Mouse (Mus musculus) midbrain, embryonic 15.5 days (tissue): ENCODE results near the gene Ccnl1. TPM values are rescaled to one million over a fixed set of nuclear protein-coding genes. Genes with fewer than 3 reads are reported as not detected.

Experiments used
- ATAC-seq: fragments of 200-750 bp; cut with Nextera tagmentation; replicated peaks from 2 replicates; pipeline ENCODE4 v1.8.0; 2017; ENCODE audit warnings: moderate TSS enrichment
- H3K27ac ChIP-seq: fragments of 300-500 bp; sonication (generic); 2 replicates; pipeline ENCODE4 v1.5.1; 2015; ENCODE audit warnings: mild to moderate bottlenecking, inconsistent platforms
- H3K27me3 ChIP-seq: fragments of 300-500 bp; sonication (generic); replicated peaks from 2 replicates; pipeline ENCODE4 v1.6.1; 2015; ENCODE audit warnings: inconsistent platforms
- H3K36me3 ChIP-seq: fragments of 300-500 bp; sonication (generic); replicated peaks from 2 replicates; pipeline ENCODE4 v1.6.1; 2015; ENCODE audit warnings: inconsistent platforms
- H3K4me1 ChIP-seq: fragments of 300-500 bp; sonication (generic); 2 replicates; pipeline ENCODE4 v1.6.1; 2015; ENCODE audit warnings: inconsistent platforms
- H3K4me2 ChIP-seq: fragments of 300-500 bp; sonication (generic); 2 replicates; pipeline ENCODE4 v1.6.1; 2015; ENCODE audit warnings: inconsistent platforms, mild to moderate bottlenecking, moderate library complexity
- H3K4me3 ChIP-seq: fragments of 300-500 bp; sonication (generic); 2 replicates; pipeline ENCODE4 v1.5.1; 2015; ENCODE audit warnings: mild to moderate bottlenecking, inconsistent platforms
- H3K9ac ChIP-seq: fragments of 300-500 bp; sonication (generic); 2 replicates; pipeline ENCODE4 v1.6.1; 2015; ENCODE audit warnings: mild to moderate bottlenecking, inconsistent platforms
- H3K9me3 ChIP-seq: fragments of 300-500 bp; sonication (generic); 2 replicates; pipeline ENCODE4 v1.6.1; 2016; ENCODE audit warnings: inconsistent platforms
- WGBS: fragments of 180-500 bp; shearing (Covaris S2); methylation state at CpG from one replicate; pipeline ENCODE4 v1.1.7; 2015; ENCODE audit warnings: mixed read lengths; 5-methylcytosine and 5-hydroxymethylcytosine counted together
- polyA plus RNA-seq: library from polyadenylated mRNA; unstranded; fragments of >200 nt; fragmentation: Nextera tagmentation; extraction: Ambion mirVana; gene quantifications from 2 replicates; pipeline ENCODE4 v1.2.1, GENCODE M21; 2015

The Ccnl1 gene
- polyA plus RNA-seq, 1 experiment from 2014 or later = 68.6 TPM

DNA sequence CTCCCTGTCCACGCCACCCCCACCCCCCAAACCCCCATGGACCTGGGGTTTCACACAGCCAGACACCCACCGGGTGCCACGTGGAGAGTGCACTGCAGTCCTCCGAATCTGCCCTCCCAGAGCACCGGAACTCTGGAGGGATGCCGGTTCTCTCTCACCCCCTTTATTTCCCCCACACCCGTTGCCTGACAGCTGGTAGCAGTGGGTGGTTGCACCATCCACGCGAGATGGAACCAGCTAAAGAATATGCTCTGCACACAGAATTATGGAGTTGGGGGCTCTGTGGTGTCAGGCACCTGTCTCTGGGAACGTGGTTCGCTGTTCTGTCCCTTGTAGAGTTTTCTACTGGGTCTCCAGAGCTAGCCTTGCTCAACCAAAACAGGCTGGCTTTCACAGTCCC, 45.8 kb downstream of the Ccnl1 start:
- Histone ChIP-seq H3K9me3 (no peaks in the 10 kb centered on the region), H3K4me2 (no peak overlapping the region), H3K4me3 (no peak overlapping the region), H3K36me3 (no peaks in the 10 kb centered on the region), H3K27me3 (no peaks in the 10 kb centered on the region), H3K9ac (no peak overlapping the region), H3K27ac (no peak overlapping the region), H3K4me1 (no peaks in the 10 kb centered on the region)
- 82% methylated on average over 11 of the region's 11 CpGs for WGBS
- no peak for ATAC-seq

DNA sequence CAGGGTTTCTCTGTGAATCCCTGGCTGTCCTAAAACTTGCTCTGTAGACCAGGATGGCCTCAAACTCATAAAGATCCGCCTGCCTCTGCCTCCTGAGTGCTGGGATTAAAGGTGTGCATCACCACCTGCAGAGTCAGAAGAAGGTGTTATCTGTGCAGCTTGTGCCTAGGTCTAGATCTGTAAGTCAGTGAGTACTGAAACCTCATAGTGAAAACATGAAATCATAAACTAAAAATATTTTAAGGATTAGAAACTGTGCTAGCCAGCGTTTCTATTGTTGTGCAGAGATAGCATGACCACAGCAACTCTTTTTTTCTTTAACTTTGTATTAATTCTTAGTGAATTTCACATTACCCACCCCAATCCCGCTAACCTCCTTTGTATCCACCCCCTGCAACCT, 46.8 kb downstream of the Ccnl1 start:
- Histone ChIP-seq H3K9me3 (no peaks in the 10 kb centered on the region), H3K36me3 (no peaks in the 10 kb centered on the region), H3K9ac (no peak overlapping the region), H3K4me1 (no peaks in the 10 kb centered on the region), H3K27me3 (no peaks in the 10 kb centered on the region), H3K27ac (no peak overlapping the region), H3K4me2 (no peak overlapping the region), H3K4me3 (no peak overlapping the region)
- 95% methylated on average over 3 of the region's 3 CpGs for WGBS
- no peak for ATAC-seq

DNA sequence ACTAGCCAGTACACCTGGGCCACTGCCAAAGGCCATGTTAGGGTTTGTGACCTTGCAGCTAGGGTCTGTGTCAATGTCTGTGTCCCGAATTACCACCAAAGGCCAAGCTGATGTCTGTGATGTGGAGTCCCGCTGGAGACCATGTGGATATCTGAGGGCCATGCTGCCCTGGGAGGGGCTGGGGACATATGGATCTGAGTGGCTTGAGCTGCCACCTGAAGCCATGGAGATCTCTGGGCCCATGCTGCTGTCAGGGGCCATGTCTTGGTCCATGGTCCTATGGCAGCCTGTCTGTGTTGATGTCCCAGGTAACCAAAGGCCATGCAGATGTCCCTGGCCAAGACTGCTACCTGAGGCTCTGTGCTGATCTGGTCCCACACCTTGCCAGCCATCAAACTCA, 48.6 kb downstream of the Ccnl1 start:
- H3K4me3 ChIP-seq = no peak overlapping the region
- WGBS = 92% methylated on average over 2 of the region's 2 CpGs
- no peak overlapping the region for H3K4me2 ChIP-seq
- no peak overlapping the region for H3K27ac ChIP-seq
- H3K9me3 ChIP-seq = no peaks in the 10 kb centered on the region
- H3K9ac ChIP-seq = no peak overlapping the region
- ATAC-seq = no peak
- no peaks in the 10 kb centered on the region for H3K36me3 ChIP-seq
- H3K27me3 ChIP-seq = no peaks in the 10 kb centered on the region
- no peaks in the 10 kb centered on the region for H3K4me1 ChIP-seq

DNA sequence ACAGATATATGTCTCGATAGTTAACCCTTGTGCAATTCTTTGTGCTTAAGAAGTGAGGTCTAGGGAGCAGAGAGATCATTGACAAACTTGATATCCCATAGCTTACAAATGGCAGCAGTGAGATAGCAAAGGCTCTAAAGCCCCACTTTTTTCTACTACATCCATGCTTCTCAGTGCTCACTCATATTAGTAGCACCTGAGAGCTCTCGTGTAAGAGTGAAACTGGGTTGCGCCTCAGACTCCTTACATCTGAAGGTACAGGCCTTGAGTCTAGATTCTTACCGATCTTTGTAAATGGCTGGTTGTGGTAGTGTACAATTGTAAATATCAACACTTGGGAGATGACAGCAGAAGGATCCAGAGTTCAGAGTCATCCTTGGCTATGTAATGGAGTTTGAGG, 50.5 kb downstream of the Ccnl1 start:
- Histone ChIP-seq H3K27me3 (no peaks in the 10 kb centered on the region), H3K9ac (no peak overlapping the region), H3K4me3 (no peak overlapping the region), H3K4me1 (no peaks in the 10 kb centered on the region), H3K36me3 (no peaks in the 10 kb centered on the region), H3K9me3 (no peaks in the 10 kb centered on the region), H3K27ac (no peak overlapping the region), H3K4me2 (no peak overlapping the region)
- 95% methylated on average over 4 of the region's 4 CpGs for WGBS
- ATAC-seq = no peak

DNA sequence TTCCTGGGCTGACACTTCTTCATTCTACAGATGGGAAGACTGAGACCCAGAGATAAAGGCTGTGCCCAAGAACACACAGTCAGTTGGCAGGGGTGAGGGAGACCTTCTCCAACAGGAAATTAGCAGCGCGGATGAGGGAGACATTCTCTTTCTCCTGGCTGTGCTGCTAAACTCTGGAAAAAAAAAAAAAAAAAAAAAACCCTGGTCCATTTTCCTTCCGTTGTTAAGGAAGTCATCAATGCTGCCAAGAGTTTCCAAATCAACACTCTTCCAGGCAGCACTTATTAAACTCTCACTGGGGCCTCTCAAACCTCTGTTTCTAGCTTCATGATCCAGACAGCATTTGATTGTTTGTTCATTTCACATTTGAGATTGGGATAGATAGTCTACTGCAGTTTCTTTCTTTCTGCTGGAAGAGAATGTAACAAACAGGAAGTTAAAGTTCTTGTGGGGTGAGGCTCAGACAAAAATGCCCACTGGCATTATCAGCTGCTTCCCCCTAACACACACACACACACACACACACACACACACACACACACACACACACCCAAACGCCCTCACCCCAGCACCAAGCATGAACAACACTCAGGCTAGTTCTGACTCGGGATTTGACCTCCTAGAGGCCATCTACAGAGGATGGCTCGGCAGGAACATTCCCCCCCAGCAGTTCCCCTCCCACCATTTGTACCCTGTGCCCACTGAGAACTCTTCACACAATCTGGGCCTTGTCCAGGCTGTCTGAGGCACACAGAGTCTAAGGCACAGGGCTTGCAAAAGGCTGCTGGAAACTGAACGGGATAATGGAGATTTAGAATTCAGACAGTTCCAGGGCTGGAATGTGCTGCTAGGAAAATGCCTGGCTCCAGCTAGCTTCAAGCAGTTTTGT, 52.5 kb downstream of the Ccnl1 start:
- Histone ChIP-seq H3K4me3 (no peak overlapping the region), H3K4me1 (no peaks in the 10 kb centered on the region), H3K4me2 (no peak overlapping the region), H3K9ac (no peak overlapping the region), H3K9me3 (no peaks in the 10 kb centered on the region), H3K36me3 (no peaks in the 10 kb centered on the region), H3K27ac (no peak overlapping the region), H3K27me3 (no peaks in the 10 kb centered on the region)
- ATAC-seq = peak; percentile 65; the same call in 1 of the 2 replicates
- 41% methylated on average over 7 of the region's 7 CpGs for WGBS

DNA sequence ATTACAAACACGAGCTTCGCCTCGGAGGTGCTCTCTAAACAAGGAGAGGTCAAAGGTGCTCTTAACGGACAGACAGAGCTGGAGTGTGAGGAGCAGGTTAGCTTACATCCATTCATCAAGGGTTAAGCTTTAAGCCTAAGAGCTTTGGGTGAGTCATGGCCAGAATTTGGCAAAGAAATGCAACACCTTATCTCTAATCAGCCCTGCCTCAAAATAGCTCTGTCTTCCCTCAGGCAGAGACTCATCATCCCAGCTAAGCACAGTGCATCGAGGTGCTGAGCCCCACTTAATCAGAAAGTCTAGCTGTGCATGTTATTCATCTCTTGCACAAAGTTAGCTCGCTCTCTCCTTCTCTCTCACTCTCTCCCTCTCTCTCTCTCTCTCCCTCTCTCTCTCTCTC, 53.3 kb downstream of the Ccnl1 start:
- no peaks in the 10 kb centered on the region for H3K4me1 ChIP-seq
- no peaks in the 10 kb centered on the region for H3K36me3 ChIP-seq
- ATAC-seq = no peak
- H3K4me2 ChIP-seq = no peak overlapping the region
- no peak overlapping the region for H3K27ac ChIP-seq
- H3K9ac ChIP-seq = no peak overlapping the region
- no peak overlapping the region for H3K4me3 ChIP-seq
- H3K27me3 ChIP-seq = no peaks in the 10 kb centered on the region
- H3K9me3 ChIP-seq = no peaks in the 10 kb centered on the region
- WGBS = 22% methylated on average over 6 of the region's 6 CpGs

DNA sequence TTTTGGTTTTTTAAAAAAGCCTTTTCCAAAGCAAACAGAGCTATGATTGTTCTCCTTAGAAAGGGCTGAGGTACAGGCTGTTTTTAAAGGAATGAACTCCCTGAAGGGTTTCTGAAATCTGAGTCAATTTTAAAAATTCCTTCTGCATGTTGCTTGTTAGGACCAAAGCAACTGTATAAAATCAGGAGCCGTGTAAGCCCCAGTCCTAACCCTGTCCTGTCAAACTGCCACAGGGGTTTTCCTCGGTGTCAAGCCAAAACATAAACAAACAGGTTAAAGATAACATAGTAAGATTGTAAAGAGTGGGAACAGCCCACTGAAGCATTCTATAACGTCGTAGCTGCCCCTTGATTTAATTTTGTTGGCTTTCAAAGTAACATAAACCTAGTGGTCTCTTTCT, 53.9 kb downstream of the Ccnl1 start:
- H3K4me3 ChIP-seq = no peak overlapping the region
- 30% methylated on average over 4 of the region's 4 CpGs for WGBS
- no peaks in the 10 kb centered on the region for H3K27me3 ChIP-seq
- no peaks in the 10 kb centered on the region for H3K36me3 ChIP-seq
- no peak for ATAC-seq
- H3K4me1 ChIP-seq = no peaks in the 10 kb centered on the region
- H3K27ac ChIP-seq = no peak overlapping the region
- no peak overlapping the region for H3K4me2 ChIP-seq
- H3K9ac ChIP-seq = no peak overlapping the region
- H3K9me3 ChIP-seq = no peaks in the 10 kb centered on the region

DNA sequence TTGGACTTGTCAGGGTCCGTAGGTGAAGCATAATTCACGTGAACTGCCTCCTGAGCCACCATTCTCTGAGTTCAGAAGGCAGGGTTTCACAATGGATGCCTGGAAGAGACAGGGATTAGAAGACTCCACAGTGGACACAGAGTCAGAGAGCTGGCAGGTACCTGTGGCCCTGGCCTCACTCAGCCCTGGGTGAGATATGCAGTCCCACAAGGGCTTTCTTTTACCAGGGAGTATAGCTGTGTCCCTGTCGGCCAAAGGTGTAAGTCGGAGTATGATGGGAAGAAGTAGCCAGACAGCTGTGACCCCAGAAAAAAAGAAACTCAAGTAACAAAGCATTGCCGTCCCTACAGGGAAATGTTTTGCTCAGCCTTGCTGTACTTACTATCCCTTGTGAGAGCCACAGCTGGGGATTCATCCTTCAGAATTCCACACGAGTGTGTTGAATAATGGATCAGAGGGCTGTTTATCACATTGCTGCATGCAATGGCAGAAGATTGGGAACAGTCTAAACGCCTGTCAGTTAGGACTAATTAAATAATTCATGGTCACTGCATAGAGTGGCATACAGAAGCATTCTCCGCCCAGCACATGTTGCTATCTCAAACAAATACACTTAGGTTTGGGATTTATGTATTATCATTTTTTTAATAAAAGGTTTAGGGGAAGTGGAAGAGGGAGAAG, 59.3 kb downstream of the Ccnl1 start:
- 38% methylated on average over 8 of the region's 8 CpGs for WGBS
- peak; percentile 74; the same call in 1 of the 2 replicates for ATAC-seq

DNA sequence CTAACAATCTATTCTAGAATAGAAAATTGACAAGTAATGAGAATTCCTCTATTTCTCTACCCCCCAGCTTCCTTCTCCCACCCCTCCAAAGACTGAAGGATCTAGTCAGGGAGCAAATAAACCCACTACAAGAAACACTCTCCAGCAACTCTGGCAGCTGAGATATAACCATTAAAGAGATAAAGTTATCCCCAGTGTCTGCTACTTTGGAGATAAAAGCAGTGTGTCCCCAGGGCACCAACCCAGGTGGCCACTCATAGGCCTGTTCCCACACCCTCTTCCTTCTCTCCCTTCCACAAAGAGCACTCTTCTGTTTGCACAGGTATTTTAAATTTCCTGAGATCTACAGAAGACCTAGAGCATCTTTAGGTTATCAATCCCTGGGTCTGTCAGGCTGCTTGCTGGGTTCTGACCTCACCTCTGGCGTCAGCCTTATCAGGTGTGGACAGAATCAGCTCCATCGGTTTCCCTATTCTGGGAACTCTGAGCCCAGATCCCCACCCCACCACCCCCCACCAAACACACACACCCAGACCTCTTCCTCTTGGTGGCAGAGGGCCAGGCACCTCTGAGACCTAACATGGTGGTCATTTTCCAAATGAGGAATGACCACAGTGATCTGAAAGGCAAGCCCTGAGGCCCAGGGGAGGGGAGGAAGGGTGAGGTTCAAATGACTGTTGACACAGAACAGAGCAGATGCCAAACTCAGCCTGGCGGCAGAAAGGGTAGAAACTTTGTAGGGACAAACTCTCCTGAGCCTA, 60.6 kb downstream of the Ccnl1 start:
- Histone ChIP-seq H3K4me1 (no peaks in the 10 kb centered on the region), H3K4me3 (no peak overlapping the region), H3K27me3 (no peaks in the 10 kb centered on the region), H3K27ac (no peak overlapping the region), H3K9ac (no peak overlapping the region), H3K9me3 (no peaks in the 10 kb centered on the region), H3K4me2 (no peak overlapping the region), H3K36me3 (no peaks in the 10 kb centered on the region)
- 79% methylated on average over 3 of the region's 3 CpGs for WGBS
- ATAC-seq = no peak

More for the DNA sequence above, 59.3 kb downstream of the Ccnl1 start:
- Histone ChIP-seq H3K4me2 (no peak overlapping the region), H3K9me3 (no peaks in the 10 kb centered on the region), H3K36me3 (no peaks in the 10 kb centered on the region), H3K27me3 (no peaks in the 10 kb centered on the region), H3K4me3 (no peak overlapping the region), H3K9ac (no peak overlapping the region), H3K27ac (no peak overlapping the region), H3K4me1 (no peaks in the 10 kb centered on the region)
